Mouse (Mus musculus) midbrain, embryonic 13.5 days (tissue): ENCODE data around the gene Fam53b. TPM values are rescaled to one million over a fixed set of nuclear protein-coding genes. Genes with fewer than 3 reads are reported as not detected.

Experiments used
- ATAC-seq: fragments of 200-750 bp; cut with Nextera tagmentation; 2 replicates; pipeline ENCODE4 v1.8.0; 2017; ENCODE audit warnings: mild to moderate bottlenecking, moderate TSS enrichment, moderate library complexity
- H3K27ac ChIP-seq: fragments of 300-500 bp; sonication (generic); 2 replicates; pipeline ENCODE4 v1.5.1; 2015; ENCODE audit warnings: inconsistent platforms, mild to moderate bottlenecking, moderate library complexity
- H3K27me3 ChIP-seq: fragments of 300-500 bp; sonication (generic); 2 replicates; pipeline ENCODE4 v1.6.1; 2015; ENCODE audit warnings: mild to moderate bottlenecking, inconsistent platforms
- H3K36me3 ChIP-seq: fragments of 300-500 bp; sonication (generic); 2 replicates; pipeline ENCODE4 v1.6.1; 2015; ENCODE audit warnings: mild to moderate bottlenecking, inconsistent platforms
- H3K4me1 ChIP-seq: fragments of 300-500 bp; sonication (generic); replicated peaks from 2 replicates; pipeline ENCODE4 v1.6.1; 2015; ENCODE audit warnings: inconsistent platforms
- H3K4me2 ChIP-seq: fragments of 300-500 bp; sonication (generic); replicated peaks from 2 replicates; pipeline ENCODE4 v1.6.1; 2015; ENCODE audit warnings: moderate library complexity, mild to moderate bottlenecking, inconsistent platforms
- H3K4me3 ChIP-seq: fragments of 300-500 bp; sonication (generic); replicated peaks from 2 replicates; pipeline ENCODE4 v1.5.1; 2015; ENCODE audit warnings: mild to moderate bottlenecking, inconsistent platforms
- H3K9ac ChIP-seq: fragments of 300-500 bp; sonication (generic); replicated peaks from 2 replicates; pipeline ENCODE4 v1.6.1; 2015; ENCODE audit warnings: mild to moderate bottlenecking, inconsistent platforms
- H3K9me3 ChIP-seq: fragments of 300-500 bp; sonication (generic); 2 replicates; pipeline ENCODE4 v1.6.1; 2016; ENCODE audit warnings: mild to moderate bottlenecking, inconsistent platforms
- WGBS: fragments of 180-500 bp; shearing (Covaris S2); methylation state at CpG from one replicate; pipeline ENCODE4 v1.1.7; 2015; 5-methylcytosine and 5-hydroxymethylcytosine counted together
- polyA plus RNA-seq: library from polyadenylated mRNA; unstranded; fragments of >200 nt; fragmentation: Nextera tagmentation; extraction: Ambion mirVana; gene quantifications from 2 replicates; pipeline ENCODE4 v1.2.1, GENCODE M21; 2015

The Fam53b gene
- polyA plus RNA-seq, 1 experiment from 2014 or later, result 23.4 TPM

- no peaks in the 10 kb centered on the region for H3K27me3 ChIP-seq
Observed at GRCm38 (mm10) chr7:132724501-132725062, 89.1 kb downstream of the Fam53b start.

GRCm38 (mm10) chr7:132723906-132724305 is 89.8 kb downstream of the Fam53b start:
- 88% methylated on average over 11 of the region's 11 CpGs for WGBS
- no peak overlapping the region for H3K27ac ChIP-seq
- no peaks in the 10 kb centered on the region for H3K36me3 ChIP-seq
- H3K27me3 ChIP-seq, result no peaks in the 10 kb centered on the region
- no peaks in the 10 kb centered on the region for H3K9me3 ChIP-seq
- H3K9ac ChIP-seq, result no peak overlapping the region
- no peak overlapping the region for H3K4me2 ChIP-seq
- peaks cover 31% of the 10 kb centered on the region for H3K4me1 ChIP-seq
- peak; percentile 40; the same call in 1 of the 2 replicates for ATAC-seq
- no peak overlapping the region for H3K4me3 ChIP-seq

More at GRCm38 (mm10) chr7:132724501-132725062, 89.1 kb downstream of the Fam53b start:
- 89% methylated on average over 5 of the region's 5 CpGs for WGBS
- ATAC-seq, result no peak
- Histone ChIP-seq H3K4me2 (no peak overlapping the region), H3K9ac (no peak overlapping the region), H3K4me3 (no peak overlapping the region), H3K27ac (no peak overlapping the region), H3K4me1 (peaks cover 31% of the 10 kb centered on the region), H3K36me3 (0 out of 2 replicates have a peak, but pooled peaks cover 2% of the 10 kb centered on the region), H3K9me3 (no peaks in the 10 kb centered on the region)

GRCm38 (mm10) chr7:132722401-132723370 is 91.0 kb downstream of the Fam53b start:
- H3K9ac ChIP-seq, result no peak overlapping the region
- H3K4me2 ChIP-seq, result no peak overlapping the region
- H3K27me3 ChIP-seq, result no peaks in the 10 kb centered on the region
- H3K4me1 ChIP-seq, result peaks cover 36% of the 10 kb centered on the region
- no peak overlapping the region for H3K4me3 ChIP-seq
- H3K36me3 ChIP-seq, result no peaks in the 10 kb centered on the region
- no peak for ATAC-seq
- no peaks in the 10 kb centered on the region for H3K9me3 ChIP-seq
- no peak overlapping the region; the same call in 1 of the 2 replicates for H3K27ac ChIP-seq
- WGBS, result 89% methylated on average over 12 of the region's 12 CpGs

GRCm38 (mm10) chr7:132720562-132720961 is 93.1 kb downstream of the Fam53b start:
- Histone ChIP-seq H3K9me3 (no peaks in the 10 kb centered on the region), H3K4me2 (no peak overlapping the region), H3K4me3 (no peak overlapping the region), H3K27me3 (no peaks in the 10 kb centered on the region), H3K4me1 (peaks cover 29% of the 10 kb centered on the region), H3K36me3 (peaks cover 5% of the 10 kb centered on the region), H3K9ac (no peak overlapping the region), H3K27ac (0 out of 2 replicates have a peak overlapping the region, but pooled peaks have one; percentile 14)
- WGBS, result 66% methylated on average over 8 of the region's 8 CpGs
- no peak for ATAC-seq

- H3K4me1 ChIP-seq, result peaks cover 36% of the 10 kb centered on the region
- H3K4me2 ChIP-seq, result no peak overlapping the region
- 88% methylated on average over 4 of the region's 4 CpGs for WGBS
- H3K9me3 ChIP-seq, result no peaks in the 10 kb centered on the region
- H3K9ac ChIP-seq, result no peak overlapping the region
- no peak for ATAC-seq
- no peaks in the 10 kb centered on the region for H3K27me3 ChIP-seq
- peaks cover 15% of the 10 kb centered on the region for H3K36me3 ChIP-seq
- no peak overlapping the region for H3K4me3 ChIP-seq
- H3K27ac ChIP-seq, result no peak overlapping the region
Observed at GRCm38 (mm10) chr7:132719570-132719969, 94.1 kb downstream of the Fam53b start.

- Histone ChIP-seq H3K9me3 (no peaks in the 10 kb centered on the region), H3K36me3 (peaks cover 26% of the 10 kb centered on the region), H3K4me1 (peaks cover 46% of the 10 kb centered on the region), H3K9ac (no peak overlapping the region), H3K27me3 (no peaks in the 10 kb centered on the region), H3K27ac (peak overlapping the region; percentile 67; the same call in 1 of the 2 replicates), H3K4me2 (no peak overlapping the region), H3K4me3 (no peak overlapping the region)
- no peak for ATAC-seq
- WGBS, result 98% methylated on average over 4 of the region's 4 CpGs
Observed at GRCm38 (mm10) chr7:132715259-132715658, 98.4 kb downstream of the Fam53b start.

GRCm38 (mm10) chr7:132714236-132714923 is 99.3 kb downstream of the Fam53b start:
- ATAC-seq, result 0 out of 2 replicates have a peak, but pooled peaks have one; percentile 47

GRCm38 (mm10) chr7:132713483-132714126 is 100.1 kb downstream of the Fam53b start:
- Histone ChIP-seq H3K4me3 (no peak overlapping the region), H3K4me2 (no peak overlapping the region), H3K4me1 (peaks cover 44% of the 10 kb centered on the region), H3K36me3 (peaks cover 26% of the 10 kb centered on the region), H3K9me3 (no peaks in the 10 kb centered on the region), H3K27ac (no peak overlapping the region; the same call in 1 of the 2 replicates), H3K9ac (no peak overlapping the region), H3K27me3 (no peaks in the 10 kb centered on the region)
- ATAC-seq, result no peak
- WGBS, result 80% methylated on average over 8 of the region's 8 CpGs

More at GRCm38 (mm10) chr7:132714236-132714923, 99.3 kb downstream of the Fam53b start:
- peaks cover 44% of the 10 kb centered on the region for H3K4me1 ChIP-seq
- H3K9me3 ChIP-seq, result no peaks in the 10 kb centered on the region
- H3K4me2 ChIP-seq, result no peak overlapping the region
- H3K9ac ChIP-seq, result peak overlapping the region; percentile 7; the same call in 1 of the 2 replicates
- H3K36me3 ChIP-seq, result peaks cover 26% of the 10 kb centered on the region
- 48% methylated on average over 6 of the region's 6 CpGs for WGBS
- no peaks in the 10 kb centered on the region for H3K27me3 ChIP-seq
- peak overlapping the region; percentile 67 for H3K27ac ChIP-seq
- no peak overlapping the region for H3K4me3 ChIP-seq

- Histone ChIP-seq H3K9ac (no peak overlapping the region), H3K9me3 (no peaks in the 10 kb centered on the region), H3K27ac (no peak overlapping the region), H3K4me1 (peaks cover 39% of the 10 kb centered on the region), H3K36me3 (peaks cover 26% of the 10 kb centered on the region), H3K4me3 (no peak overlapping the region), H3K27me3 (no peaks in the 10 kb centered on the region), H3K4me2 (no peak overlapping the region)
- WGBS, result 84% methylated on average over 7 of the region's 7 CpGs
- no peak for ATAC-seq
Observed at GRCm38 (mm10) chr7:132712956-132713355, 100.7 kb downstream of the Fam53b start.

- Histone ChIP-seq H3K4me2 (no peak overlapping the region), H3K36me3 (peaks cover 26% of the 10 kb centered on the region), H3K9ac (0 out of 2 replicates have a peak overlapping the region, but pooled peaks have one; percentile 37), H3K27ac (no peak overlapping the region), H3K27me3 (no peaks in the 10 kb centered on the region), H3K4me1 (peaks cover 36% of the 10 kb centered on the region), H3K9me3 (no peaks in the 10 kb centered on the region), H3K4me3 (no peak overlapping the region)
- ATAC-seq, result peak; percentile 59
- 53% methylated on average over 16 of the region's 16 CpGs for WGBS
Observed at GRCm38 (mm10) chr7:132712044-132712708, 101.5 kb downstream of the Fam53b start.

- 0 out of 2 replicates have a peak overlapping the region, but pooled peaks have one; percentile 37 for H3K9ac ChIP-seq
- no peak overlapping the region for H3K27ac ChIP-seq
- no peaks in the 10 kb centered on the region for H3K27me3 ChIP-seq
- WGBS, result 89% methylated on average over 9 of the region's 9 CpGs
- no peaks in the 10 kb centered on the region for H3K9me3 ChIP-seq
- no peak overlapping the region for H3K4me3 ChIP-seq
- peaks cover 26% of the 10 kb centered on the region for H3K36me3 ChIP-seq
- H3K4me2 ChIP-seq, result no peak overlapping the region
- no peak for ATAC-seq
- peaks cover 36% of the 10 kb centered on the region for H3K4me1 ChIP-seq
Observed at GRCm38 (mm10) chr7:132711579-132711978, 102.1 kb downstream of the Fam53b start.
